Mouse (Mus musculus): ENCODE measurements around the gene Accs. TPM values are rescaled to one million over a fixed set of nuclear protein-coding genes. Genes with fewer than 3 reads are reported as not detected.

Accs gene
- total and polyA plus RNA-seq, 3 experiments, result 4.1 to 10.7 (median 4.5) TPM

- TF ChIP-seq CTCF (IDR thresholded peaks at IDR 0.05) (peak; percentile 26; the same call in 1 of the 2 replicates), EP300 (IDR thresholded peaks at IDR 0.05; ENCODE audit: insufficient read depth, low read depth, low read length) (no peak)
- H3K27me3 ChIP-seq (ENCODE audit: control insufficient read depth, insufficient read depth, low read length), result no peaks in the 10 kb centered on the region
- H3K36me3 ChIP-seq (ENCODE audit: control insufficient read depth, insufficient read depth, low read length), result no peaks in the 10 kb centered on the region
- WGBS, result 35% methylated on average over 19 of the region's 19 CpGs
- no peaks in the 10 kb centered on the region for H3K79me2 ChIP-seq (replicated peaks; ENCODE audit: control insufficient read depth, insufficient read depth, low read length)
- no peak overlapping the region for H3K4me3 ChIP-seq
- intact Hi-C loops (cut with DNase I), result no loop called here
- no peak overlapping the region for H3K27ac ChIP-seq
- peaks cover 2% of the 10 kb centered on the region; the same call in 1 of the 2 replicates for H3K4me1 ChIP-seq (ENCODE audit: control insufficient read depth, insufficient read depth, low read length)
- H3K9ac ChIP-seq (ENCODE audit: low read depth, low read length), result no peak overlapping the region
- DNase-seq, result no peak
Measured at GRCm38 (mm10) chr2:93797162-93797795, 52.5 kb downstream of the Accs start.

- Histone ChIP-seq H3K36me3 (ENCODE audit: control insufficient read depth, insufficient read depth, low read length) (no peaks in the 10 kb centered on the region), H3K4me1 (ENCODE audit: control insufficient read depth, insufficient read depth, low read length) (peaks cover 5% of the 10 kb centered on the region)
- intact Hi-C loops (cut with DNase I), result no loop called here
Measured at GRCm38 (mm10) chr2:93794375-93794774, 55.4 kb downstream of the Accs start.

GRCm38 (mm10) chr2:93791516-93792499 lies 57.9 kb downstream of the Accs start:
- no peak for TF ChIP-seq EP300 (IDR thresholded peaks at IDR 0.05; ENCODE audit: insufficient read depth, low read depth, low read length)
- TF ChIP-seq CTCF (IDR thresholded peaks at IDR 0.05), result 0 out of 2 replicates have a peak, but pooled peaks have one; percentile 17
- no peak for TF ChIP-seq POLR2A (IDR thresholded peaks at IDR 0.05; ENCODE audit: insufficient read depth, low read depth, low read length)
- no peak overlapping the region for H3K9ac ChIP-seq (ENCODE audit: low read depth, low read length)
- H3K27ac ChIP-seq, result no peak overlapping the region
- 52% methylated on average over 13 of the region's 13 CpGs for WGBS
- H3K36me3 ChIP-seq (ENCODE audit: control insufficient read depth, insufficient read depth, low read length), result no peaks in the 10 kb centered on the region
- H3K4me1 ChIP-seq (ENCODE audit: control insufficient read depth, insufficient read depth, low read length), result peaks cover 3% of the 10 kb centered on the region
- no peak overlapping the region for H3K4me3 ChIP-seq
- intact Hi-C loops (cut with DNase I), result no loop called here
- DNase-seq, result peak; percentile 63 to 76
- no peaks in the 10 kb centered on the region for H3K79me2 ChIP-seq (replicated peaks; ENCODE audit: control insufficient read depth, insufficient read depth, low read length)
- H3K27me3 ChIP-seq (ENCODE audit: control insufficient read depth, insufficient read depth, low read length), result no peaks in the 10 kb centered on the region

More at GRCm38 (mm10) chr2:93794375-93794774, 55.4 kb downstream of the Accs start:
- no peak overlapping the region for H3K9ac ChIP-seq (ENCODE audit: low read depth, low read length)
- no peak overlapping the region for H3K4me3 ChIP-seq
- 84% methylated on average over 5 of the region's 5 CpGs for WGBS
- no peak overlapping the region for H3K27ac ChIP-seq
- DNase-seq, result no peak
- no peaks in the 10 kb centered on the region for H3K79me2 ChIP-seq (replicated peaks; ENCODE audit: control insufficient read depth, insufficient read depth, low read length)
- TF ChIP-seq POLR2A (IDR thresholded peaks at IDR 0.05; ENCODE audit: insufficient read depth, low read depth, low read length) (no peak), EP300 (IDR thresholded peaks at IDR 0.05; ENCODE audit: insufficient read depth, low read depth, low read length) (no peak), CTCF (IDR thresholded peaks at IDR 0.05) (no peak)
- H3K27me3 ChIP-seq (ENCODE audit: control insufficient read depth, insufficient read depth, low read length), result no peaks in the 10 kb centered on the region

- WGBS, result 75% methylated on average over 4 of the region's 4 CpGs
- H3K36me3 ChIP-seq (ENCODE audit: control insufficient read depth, insufficient read depth, low read length), result no peaks in the 10 kb centered on the region
Measured at GRCm38 (mm10) chr2:93790798-93791345, 58.9 kb downstream of the Accs start.

GRCm38 (mm10) chr2:93788557-93788956 lies 61.2 kb downstream of the Accs start:
- Histone ChIP-seq H3K36me3 (ENCODE audit: control insufficient read depth, insufficient read depth, low read length) (no peaks in the 10 kb centered on the region), H3K79me2 (replicated peaks; ENCODE audit: control insufficient read depth, insufficient read depth, low read length) (no peaks in the 10 kb centered on the region), H3K27me3 (ENCODE audit: control insufficient read depth, insufficient read depth, low read length) (no peaks in the 10 kb centered on the region), H3K27ac (no peak overlapping the region), H3K4me3 (no peak overlapping the region), H3K9ac (ENCODE audit: low read depth, low read length) (no peak overlapping the region), H3K4me1 (ENCODE audit: control insufficient read depth, insufficient read depth, low read length) (peaks cover 4% of the 10 kb centered on the region)
- no peak for DNase-seq
- WGBS, result 84% methylated on average over 5 of the region's 5 CpGs
- TF ChIP-seq EP300 (IDR thresholded peaks at IDR 0.05; ENCODE audit: insufficient read depth, low read depth, low read length) (no peak), CTCF (IDR thresholded peaks at IDR 0.05) (no peak), POLR2A (IDR thresholded peaks at IDR 0.05; ENCODE audit: insufficient read depth, low read depth, low read length) (no peak)
- intact Hi-C loops (cut with DNase I), result loop anchor here (5.0 to 10.0 kb wide), 2 partner anchors 131 to 574 kb away; no protein-coding TSS in a partner anchor

More at GRCm38 (mm10) chr2:93790798-93791345, 58.9 kb downstream of the Accs start:
- no peak for DNase-seq
- peaks cover 4% of the 10 kb centered on the region for H3K4me1 ChIP-seq (ENCODE audit: control insufficient read depth, insufficient read depth, low read length)
- no peak overlapping the region for H3K9ac ChIP-seq (ENCODE audit: low read depth, low read length)
- TF ChIP-seq EP300 (IDR thresholded peaks at IDR 0.05; ENCODE audit: insufficient read depth, low read depth, low read length) (no peak), POLR2A (IDR thresholded peaks at IDR 0.05; ENCODE audit: insufficient read depth, low read depth, low read length) (no peak), CTCF (IDR thresholded peaks at IDR 0.05) (no peak)
- no peaks in the 10 kb centered on the region for H3K79me2 ChIP-seq (replicated peaks; ENCODE audit: control insufficient read depth, insufficient read depth, low read length)
- H3K4me3 ChIP-seq, result no peak overlapping the region
- H3K27ac ChIP-seq, result no peak overlapping the region
- intact Hi-C loops (cut with DNase I), result no loop called here
- H3K27me3 ChIP-seq (ENCODE audit: control insufficient read depth, insufficient read depth, low read length), result no peaks in the 10 kb centered on the region
